Mouse (Mus musculus) macrophage (primary cell): ENCODE data around the gene Slc26a1. TPM values are rescaled to one million over a fixed set of nuclear protein-coding genes. Genes with fewer than 3 reads are reported as not detected.

Source experiments
- H3K27ac ChIP-seq: fragments of 350-480 bp; formaldehyde crosslinking; 2 replicates; pipeline ENCODE4 v1.9.0; 2021
- H3K36me3 ChIP-seq: fragments of 350-480 bp; formaldehyde crosslinking; 2 replicates; pipeline ENCODE4 v1.9.0; 2021; ENCODE audit errors: inconsistent target
- H3K4me3 ChIP-seq: fragments of 350-480 bp; formaldehyde crosslinking; 2 replicates; pipeline ENCODE4 v1.9.0; 2021; ENCODE audit errors: inconsistent target
- H3K79me2 ChIP-seq: fragments of 350-480 bp; formaldehyde crosslinking; 2 replicates; pipeline ENCODE4 v1.9.0; 2021; ENCODE audit errors: inconsistent target
- WGBS: methylation state at CpG from one replicate; pipeline ENCODE4 v1.1.7; 2026; ENCODE audit warnings: inconsistent platforms; ENCODE audit not compliant: missing documents; 5-methylcytosine and 5-hydroxymethylcytosine counted together
- polyA plus RNA-seq: library from polyadenylated mRNA; stranded (reverse); fragments of 250-400 nt; gene quantifications from 3 replicates; pipeline ENCODE4 v1.2.4, GENCODE M21; 2018; ENCODE audit warnings: inconsistent platforms

Slc26a1 gene
- polyA plus RNA-seq, 1 experiment from 2014 or later, result not detected

DNA sequence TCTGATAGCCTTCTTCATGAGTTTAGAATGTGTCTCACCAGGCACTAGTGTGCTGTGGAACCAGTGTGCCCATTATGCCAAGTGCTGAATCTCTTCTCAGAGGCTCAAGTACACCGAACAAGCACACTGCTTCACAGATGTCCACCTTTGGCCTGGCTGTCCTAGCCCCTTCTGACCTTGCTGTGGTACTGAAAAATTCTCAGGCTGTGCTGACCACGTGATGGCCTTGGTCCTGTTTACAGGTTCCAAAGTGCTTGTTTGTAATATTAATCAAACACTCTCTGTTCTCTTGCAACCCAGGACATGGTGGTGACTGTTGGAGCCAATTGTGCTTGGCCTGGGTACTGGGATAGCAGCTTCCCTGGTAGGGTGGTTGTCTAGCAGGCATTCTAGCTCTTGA lies 745 bp downstream of the Slc26a1 start:
- 100% methylated on average over 2 of the region's 2 CpGs for WGBS
- H3K4me3 ChIP-seq, result no peak overlapping the region
- peaks cover 17% of the 10 kb centered on the region for H3K79me2 ChIP-seq
- no peak overlapping the region for H3K27ac ChIP-seq
- peaks cover 31% of the 10 kb centered on the region for H3K36me3 ChIP-seq

DNA sequence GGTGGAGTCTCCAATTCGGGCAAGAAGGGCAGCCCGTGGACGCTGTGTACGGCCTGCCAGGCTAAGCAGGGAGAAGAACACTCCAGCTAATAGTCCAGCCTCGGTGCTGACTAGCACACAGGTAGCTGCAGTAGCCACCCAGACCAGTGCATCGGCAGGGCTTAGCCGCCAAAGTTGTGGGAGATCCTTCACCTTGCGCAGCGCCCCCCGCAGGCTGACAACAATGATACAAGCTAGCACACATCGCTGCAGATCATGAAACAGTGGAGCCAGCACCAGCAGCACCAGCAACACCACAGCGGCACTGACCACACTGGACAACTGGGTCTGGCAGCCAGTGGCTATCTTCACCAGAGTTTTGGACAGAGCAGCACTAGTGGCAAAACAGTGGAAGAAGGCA lies 3.6 kb downstream of the Slc26a1 start:
- Histone ChIP-seq H3K27ac (no peak overlapping the region), H3K4me3 (no peak overlapping the region), H3K36me3 (peaks cover 31% of the 10 kb centered on the region), H3K79me2 (peaks cover 22% of the 10 kb centered on the region)
- 91% methylated on average over 11 of the region's 12 CpGs for WGBS

DNA sequence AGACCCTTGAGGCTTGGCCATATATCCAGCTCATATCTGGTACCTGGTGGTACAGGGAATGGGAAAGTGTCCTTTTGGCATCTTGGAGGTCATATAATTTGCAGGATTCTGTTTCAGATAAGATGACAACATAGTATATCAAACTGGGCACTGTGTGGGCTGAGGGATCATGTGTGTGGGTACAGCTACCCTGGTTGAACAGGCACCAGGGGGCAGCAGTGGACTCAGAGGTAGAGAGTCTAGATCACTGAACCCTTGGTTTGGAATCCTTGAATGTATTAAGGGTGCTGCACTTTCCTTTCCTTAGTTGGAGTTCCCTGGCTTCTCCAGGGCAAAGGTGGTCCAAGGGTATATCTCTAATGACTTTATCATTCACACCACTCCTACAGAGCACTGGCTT lies 4.6 kb downstream of the Slc26a1 start:
- no peak overlapping the region for H3K4me3 ChIP-seq
- peaks cover 31% of the 10 kb centered on the region for H3K36me3 ChIP-seq
- peaks cover 22% of the 10 kb centered on the region for H3K79me2 ChIP-seq
- no peak overlapping the region for H3K27ac ChIP-seq

DNA sequence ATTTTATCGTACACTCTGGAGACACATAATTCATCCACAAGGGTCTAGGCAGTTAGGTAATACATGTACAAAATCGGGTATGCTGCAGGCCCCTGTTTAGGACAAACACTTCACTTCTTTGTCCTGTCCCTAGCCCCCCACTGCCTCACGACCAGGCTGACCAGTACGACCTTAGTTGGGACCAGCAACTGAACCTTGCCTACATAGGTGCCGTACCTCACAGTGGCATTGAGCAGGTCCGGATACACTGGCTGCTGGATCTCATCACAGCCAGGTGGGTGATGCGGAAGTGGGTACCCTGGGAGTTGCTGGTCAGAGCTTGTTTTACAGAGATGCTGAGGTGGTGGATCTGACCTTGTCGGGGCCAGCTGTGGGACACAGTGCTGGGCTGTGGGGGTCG lies 5.4 kb downstream of the Slc26a1 start:
- Histone ChIP-seq H3K27ac (peak overlapping the region; percentile 95), H3K4me3 (peak overlapping the region; percentile 80), H3K36me3 (peaks cover 31% of the 10 kb centered on the region), H3K79me2 (peaks cover 22% of the 10 kb centered on the region)
- WGBS, result 67% methylated on average over 9 of the region's 9 CpGs

DNA sequence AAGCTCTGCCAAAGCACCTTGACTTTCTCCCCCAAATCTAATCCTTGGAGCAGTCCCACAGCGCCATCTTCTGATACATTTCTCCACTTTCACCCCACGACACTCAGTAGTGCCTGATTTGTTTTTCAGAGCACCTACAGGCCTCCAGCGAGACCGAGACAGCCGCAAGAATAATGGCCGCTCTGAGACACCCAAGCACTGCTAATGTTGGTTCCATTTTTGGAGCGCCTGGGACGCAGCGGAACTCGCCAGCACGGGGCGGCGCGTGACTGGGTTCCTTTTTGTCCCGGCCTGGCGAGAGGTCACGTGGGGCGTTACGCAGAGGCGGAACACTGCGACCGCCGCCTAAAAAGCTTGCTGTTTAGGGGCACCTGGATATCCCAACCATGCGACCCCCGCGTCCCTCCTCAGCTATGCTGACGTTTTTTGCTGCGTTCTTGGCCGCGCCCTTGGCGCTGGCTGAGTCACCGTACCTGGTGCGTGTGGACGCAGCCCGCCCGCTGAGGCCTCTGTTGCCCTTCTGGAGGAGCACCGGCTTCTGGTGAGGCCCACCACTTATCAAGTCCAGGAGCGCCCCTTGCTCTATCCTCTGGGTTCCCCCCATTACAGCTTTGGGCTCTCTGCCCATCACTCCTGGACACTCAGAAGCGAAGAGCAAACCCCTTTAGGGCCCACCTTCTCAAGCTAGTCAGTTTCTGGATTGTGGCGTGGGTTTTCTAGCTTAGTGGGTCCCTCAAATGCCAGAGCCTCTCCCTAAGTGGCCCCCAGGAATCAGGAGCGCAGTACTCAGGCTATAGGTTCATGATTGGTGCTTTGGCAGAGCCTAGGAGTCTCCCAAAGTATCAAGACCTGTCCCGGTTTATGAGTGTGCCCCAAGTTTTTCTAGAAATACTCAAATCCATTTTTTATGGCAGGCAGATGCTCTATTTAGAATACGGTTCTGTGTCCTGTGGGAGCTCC lies 6.1 kb downstream of the Slc26a1 start, which contains the start of gene Dgkq:
Gene Dgkq, minus strand, starts transcription at position 696 of the 960 bp plus-strand sequence.
- 4% methylated on average over 43 of the region's 43 CpGs for WGBS
- peak within 1 kb of the TSS; percentile 80 for H3K4me3 ChIP-seq
- H3K79me2 ChIP-seq, result peaks cover 22% of the 10 kb centered on the region
- H3K36me3 ChIP-seq, result peaks cover 31% of the 10 kb centered on the region
- peak within 1 kb of the TSS; percentile 95 for H3K27ac ChIP-seq

DNA sequence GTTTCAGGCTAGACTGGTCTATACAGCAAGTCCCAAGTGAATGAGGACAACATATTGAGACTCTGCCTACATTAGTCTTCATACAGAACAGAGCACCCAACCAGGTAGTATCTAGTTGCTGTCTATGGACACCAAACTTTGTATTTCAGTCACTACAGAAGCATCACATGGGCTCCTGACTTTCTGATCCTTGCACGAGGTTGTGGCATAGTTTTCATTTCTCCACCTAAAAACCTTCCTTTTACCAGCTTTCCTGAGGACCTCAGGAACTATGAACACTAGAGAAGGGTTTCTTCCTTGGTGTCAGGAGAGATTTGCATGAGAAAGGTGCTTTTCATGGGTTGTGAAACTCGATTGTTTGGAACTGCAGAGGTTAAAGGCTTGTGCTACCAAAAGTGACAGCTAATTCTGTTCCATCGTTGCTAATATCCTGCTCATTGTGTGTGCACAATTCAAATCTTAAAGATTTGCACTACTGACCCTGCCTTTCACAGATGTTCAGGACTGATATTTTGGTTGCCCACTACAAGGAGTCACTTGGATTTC lies 6.9 kb downstream of the Slc26a1 start:
- whole genome bisulfite sequencing, result 17% methylated on average over 3 of the region's 3 CpGs
- Histone ChIP-seq H3K79me2 (peaks cover 22% of the 10 kb centered on the region), H3K4me3 (peak overlapping the region; percentile 80; the same call in 1 of the 2 replicates), H3K36me3 (peaks cover 27% of the 10 kb centered on the region), H3K27ac (peak overlapping the region; percentile 95)

DNA sequence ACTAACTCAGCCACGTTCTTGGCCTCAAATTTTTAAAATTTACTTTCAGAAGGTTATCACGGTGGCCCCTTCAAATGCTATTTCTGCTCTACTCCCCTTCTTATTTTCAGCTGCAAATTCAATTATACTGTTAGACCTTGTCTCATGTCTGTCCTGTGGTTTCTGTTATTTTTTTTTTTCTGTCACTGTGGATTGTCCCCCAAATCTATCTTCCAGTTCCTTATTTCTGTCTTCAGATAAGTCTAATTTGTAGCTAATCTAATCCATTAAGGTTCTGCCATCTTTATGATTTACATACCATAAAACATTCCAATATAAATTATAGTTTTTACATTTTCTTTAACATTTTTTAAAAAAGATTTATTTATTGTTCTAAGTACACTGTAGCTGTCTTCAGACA lies 8.0 kb downstream of the Slc26a1 start:
- WGBS, result 89% methylated on average over 2 of the region's 2 CpGs
- H3K27ac ChIP-seq, result no peak overlapping the region
- peaks cover 16% of the 10 kb centered on the region for H3K36me3 ChIP-seq
- no peak overlapping the region for H3K4me3 ChIP-seq
- peaks cover 22% of the 10 kb centered on the region for H3K79me2 ChIP-seq

DNA sequence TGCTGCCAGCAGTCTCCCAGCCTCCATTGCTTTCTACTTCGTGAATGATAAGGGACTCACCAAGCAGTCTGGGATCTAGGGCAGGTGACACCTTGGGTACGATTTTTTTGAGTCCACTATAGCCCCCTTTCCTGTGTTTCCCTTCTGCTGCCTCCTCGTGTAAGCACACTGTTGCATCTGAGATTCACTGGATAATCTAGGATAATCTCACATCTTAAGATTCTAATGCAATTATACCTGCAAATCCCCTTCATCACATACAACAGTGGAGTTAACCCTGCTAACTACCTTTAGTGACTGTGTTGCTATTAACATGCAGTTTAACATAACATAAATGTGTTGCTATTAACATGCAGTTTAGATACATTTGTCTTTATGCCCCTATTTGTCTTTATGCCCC lies 10.3 kb downstream of the Slc26a1 start:
- Histone ChIP-seq H3K36me3 (no peaks in the 10 kb centered on the region), H3K79me2 (peaks cover 12% of the 10 kb centered on the region), H3K4me3 (no peak overlapping the region), H3K27ac (no peak overlapping the region)
- WGBS, result 76% methylated on average over 3 of the region's 3 CpGs

DNA sequence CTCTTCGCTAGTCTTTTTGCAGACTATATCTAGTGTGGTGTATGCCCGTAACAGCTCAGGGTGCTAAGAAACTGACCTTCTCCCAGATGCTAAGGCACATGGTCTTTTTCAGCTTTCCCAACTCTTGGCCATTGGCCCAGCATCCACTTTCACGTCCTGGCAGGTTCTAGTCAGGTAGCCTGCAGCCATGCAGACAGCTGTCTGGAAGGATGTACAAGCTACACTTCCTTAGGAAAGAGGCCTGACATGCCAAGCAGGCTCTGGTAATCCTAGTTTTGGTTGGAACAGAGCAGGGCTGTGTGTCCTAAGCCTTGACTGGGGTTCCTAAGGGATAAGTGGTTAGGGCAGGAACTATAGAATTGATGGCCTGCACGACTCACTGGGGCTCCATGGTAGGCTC lies 12.6 kb downstream of the Slc26a1 start:
- peaks cover 22% of the 10 kb centered on the region; the same call in 1 of the 2 replicates for H3K79me2 ChIP-seq
- WGBS, result 84% methylated on average over 4 of the region's 4 CpGs
- no peak overlapping the region for H3K4me3 ChIP-seq
- H3K27ac ChIP-seq, result no peak overlapping the region
- H3K36me3 ChIP-seq, result peaks cover 2% of the 10 kb centered on the region; the same call in 1 of the 2 replicates

DNA sequence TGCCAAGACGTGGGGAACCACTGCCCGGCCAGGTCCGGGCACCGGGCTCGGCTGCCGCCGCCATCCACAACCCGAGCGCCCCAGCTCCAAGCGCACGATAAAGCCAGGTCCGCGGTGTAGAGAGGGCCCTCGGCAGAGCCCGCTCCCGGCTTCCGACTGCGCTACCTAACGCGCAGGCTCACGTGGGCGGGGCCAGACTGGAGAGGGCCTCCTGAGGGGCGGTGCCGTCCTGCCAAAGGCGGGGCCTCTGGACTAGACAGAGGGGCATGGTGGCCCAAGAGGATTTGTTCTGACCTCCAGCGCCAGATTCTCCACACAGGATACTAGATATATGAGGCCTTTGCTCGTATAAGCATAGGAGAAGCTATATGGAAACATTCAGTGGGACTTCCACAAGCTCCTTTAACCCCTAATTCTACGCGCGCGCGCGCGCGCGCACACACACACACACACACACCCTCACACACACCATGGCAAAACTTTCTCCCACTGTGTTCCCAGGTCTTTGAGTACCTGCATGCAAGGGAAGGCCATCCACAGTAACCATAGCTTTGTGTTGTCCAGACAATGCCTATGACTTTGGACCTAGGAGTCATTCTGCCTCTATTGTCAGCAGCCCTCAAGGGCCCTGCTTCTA lies 14.6 kb downstream of the Slc26a1 start:
- H3K79me2 ChIP-seq, result peaks cover 22% of the 10 kb centered on the region; the same call in 1 of the 2 replicates
- no peak overlapping the region for H3K27ac ChIP-seq
- H3K36me3 ChIP-seq, result peaks cover 21% of the 10 kb centered on the region; the same call in 1 of the 2 replicates
- peak overlapping the region; percentile 92 for H3K4me3 ChIP-seq
- 16% methylated on average over 36 of the region's 36 CpGs for WGBS

DNA sequence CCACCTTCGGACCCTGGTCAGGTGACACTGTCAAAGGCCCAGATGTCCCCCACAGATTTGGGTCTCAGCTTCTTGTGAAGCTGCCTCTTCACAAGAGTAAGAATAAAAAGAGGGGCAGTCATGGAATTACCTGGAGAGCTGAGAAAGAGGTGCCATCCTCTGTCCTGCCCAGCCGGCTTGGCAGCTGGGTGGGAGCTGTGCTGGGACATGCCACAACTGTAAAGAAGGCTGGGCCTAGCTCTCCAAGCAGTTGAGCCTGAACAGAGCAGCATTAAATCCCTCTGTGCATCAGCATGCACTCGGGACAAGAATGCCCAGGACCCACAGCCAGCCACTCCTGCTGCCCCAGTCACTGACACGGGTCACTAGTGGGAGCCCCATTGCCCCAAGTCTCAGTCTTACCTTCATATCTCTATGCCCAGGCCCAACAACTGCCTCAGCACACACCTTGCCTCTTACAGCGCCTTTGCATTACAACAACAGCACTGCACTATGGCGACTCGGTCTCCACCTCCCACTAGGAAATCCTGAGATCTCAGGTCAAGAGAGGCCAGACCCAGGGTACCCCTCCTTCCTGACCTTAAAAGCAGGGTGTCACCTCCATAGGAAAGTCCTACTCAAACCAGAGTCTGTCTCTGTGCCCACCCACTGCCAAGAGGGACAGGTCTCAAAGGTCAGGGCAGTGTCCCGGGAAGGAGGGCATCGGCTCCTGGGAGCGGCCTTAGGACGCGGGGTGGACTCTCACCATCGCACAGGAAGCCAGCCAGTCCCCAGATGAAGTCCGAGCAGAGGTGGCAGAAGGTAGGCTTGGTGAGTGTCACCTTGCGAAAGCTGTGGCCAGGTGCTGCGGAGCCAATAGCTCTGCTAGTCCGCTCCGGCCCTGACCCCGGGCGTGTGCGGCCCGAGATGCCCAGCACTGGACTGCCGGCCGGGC lies 15.4 kb downstream of the Slc26a1 start, which contains the start of gene Idua:
Gene Idua, plus strand, starts transcription at position 634 of the 934 bp plus-strand sequence.
- H3K79me2 ChIP-seq, result peaks cover 22% of the 10 kb centered on the region; the same call in 1 of the 2 replicates
- WGBS, result 9% methylated on average over 24 of the region's 24 CpGs
- no peak within 1 kb of the TSS for H3K27ac ChIP-seq
- H3K36me3 ChIP-seq, result peaks cover 29% of the 10 kb centered on the region
- H3K4me3 ChIP-seq, result peak within 1 kb of the TSS; percentile 92

DNA sequence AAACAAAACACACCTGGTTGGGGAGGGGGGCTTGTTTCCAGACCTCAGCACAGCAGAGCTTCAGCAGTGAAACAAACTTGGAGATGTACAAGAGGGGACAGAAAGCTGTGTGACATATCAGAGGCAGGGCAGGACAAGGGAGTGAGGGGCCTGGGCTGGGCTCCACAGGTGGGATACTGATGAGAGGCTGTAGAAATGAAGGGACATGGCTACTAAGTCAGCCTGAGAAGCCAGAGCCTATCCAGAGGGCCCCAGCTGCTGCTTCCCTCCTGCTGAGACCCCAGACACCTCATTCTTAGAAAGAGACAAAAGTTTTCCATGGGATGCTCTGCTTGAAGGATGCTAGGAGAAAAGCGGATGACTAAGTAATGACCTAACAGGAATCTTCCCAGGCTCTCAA lies 16.8 kb downstream of the Slc26a1 start:
- H3K27ac ChIP-seq, result no peak overlapping the region
- WGBS, result 91% methylated on average over 1 of the region's 1 CpGs
- H3K36me3 ChIP-seq, result peaks cover 43% of the 10 kb centered on the region
- H3K79me2 ChIP-seq, result peaks cover 22% of the 10 kb centered on the region; the same call in 1 of the 2 replicates
- no peak overlapping the region for H3K4me3 ChIP-seq

DNA sequence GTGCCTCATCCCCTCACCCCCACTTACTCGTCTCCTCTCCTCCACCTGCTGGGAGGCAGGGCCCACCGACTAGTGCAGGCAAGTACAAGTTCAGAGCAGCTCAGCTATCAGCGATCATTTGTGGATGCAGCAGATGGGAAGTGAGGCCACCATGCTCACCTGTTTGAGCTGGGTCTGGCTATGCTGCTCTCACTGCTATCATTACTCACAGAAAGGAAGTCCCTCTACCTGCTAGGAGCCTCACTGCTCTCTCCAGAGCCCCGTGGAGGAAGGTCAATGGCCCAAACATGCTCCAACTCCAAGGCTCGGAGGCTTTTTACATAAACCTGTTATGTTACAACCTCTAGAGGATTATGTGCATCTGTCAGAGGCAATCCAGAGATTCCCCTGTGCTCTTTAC lies 18.0 kb downstream of the Slc26a1 start:
- no peak overlapping the region for H3K4me3 ChIP-seq
- peaks cover 22% of the 10 kb centered on the region; the same call in 1 of the 2 replicates for H3K79me2 ChIP-seq
- H3K27ac ChIP-seq, result no peak overlapping the region
- H3K36me3 ChIP-seq, result peaks cover 55% of the 10 kb centered on the region
- 87% methylated on average over 4 of the region's 5 CpGs for WGBS
